ENCODE assay signal across 8 mouse cellular contexts in the genomic region with DNA sequence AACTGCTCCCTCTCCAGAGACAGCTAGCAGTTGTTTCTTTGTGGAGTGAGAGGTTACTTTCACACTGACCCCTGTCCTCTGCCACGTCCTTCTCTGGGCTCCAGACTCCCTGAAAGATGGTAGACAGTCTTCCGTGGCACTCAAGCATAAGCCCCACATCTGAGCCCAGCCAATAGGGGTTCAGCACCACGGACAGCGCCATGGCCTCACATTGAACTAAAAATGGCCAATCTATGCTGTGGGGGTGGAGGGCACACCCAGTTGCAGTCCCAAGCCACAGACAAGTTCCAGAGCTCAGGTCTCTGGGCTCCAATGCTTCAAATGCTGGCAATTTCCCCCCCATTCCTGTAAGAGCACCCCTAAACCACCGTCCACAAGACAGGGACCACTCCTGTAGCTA. TPM values are rescaled to one million over a fixed set of nuclear protein-coding genes. Genes with fewer than 3 reads are reported as not detected.
A peak's percentile ranks its signal among the peaks of the same experiment; 100 is the strongest.
DNase-seq lines count a peak whose midpoint lies in the region; ATAC-seq and TF ChIP-seq lines count a peak whose summit lies in the region.

No protein-coding gene starts in this region.

- no peak overlapping the region for H3K4me2 ChIP-seq in kidney, embryonic 15.5 days
- H3K4me2 ChIP-seq in forebrain, embryonic 14.5 days (ENCODE audit: low read length), result no peak overlapping the region

- no peak overlapping the region for H3K27ac ChIP-seq in kidney, adult 2 months (ENCODE audit: insufficient read depth, low read depth, low read length)
- H3K27ac ChIP-seq in kidney, embryonic 15.5 days, result no peak overlapping the region
- no peak overlapping the region for H3K27ac ChIP-seq in forebrain, embryonic 14.5 days (ENCODE audit: low read depth, low read length)
- no peak overlapping the region for H3K27ac ChIP-seq in limb, embryonic 10.5 days
- H3K27ac ChIP-seq in left cerebral cortex, adult 2 months, result no peak overlapping the region

- DNase-seq in kidney, adult 2 months, result peak; percentile 30
- peak; percentile 83 for DNase-seq in R1 (ENCODE audit: low read depth, low spot score)
- DNase-seq in forebrain, embryonic 14.5 days (ENCODE audit: low spot score), result peak; percentile 58
- DNase-seq in limb, embryonic 10.5 days (ENCODE audit: low spot score), result peak; percentile 94
- peak; percentile 55 for DNase-seq in naive thymus-derived CD4-positive, alpha-beta T cell, adult 2 months (ENCODE audit: low read depth)
- DNase-seq in left cerebral cortex, adult 2 months (ENCODE audit: extremely low spot score in 1 of 2, low spot score in 2 of 2), result no peak
- no peak for DNase-seq in left cerebral cortex, postnatal 14 days (ENCODE audit: low spot score in 2 of 2)

- no peak overlapping the region for H3K9ac ChIP-seq in kidney, embryonic 15.5 days
- no peak overlapping the region for H3K9ac ChIP-seq in forebrain, embryonic 14.5 days (ENCODE audit: low read length)

- TF ChIP-seq CTCF in kidney, adult 2 months (conservative IDR thresholded peaks at IDR 0.05; ENCODE audit: insufficient read depth, insufficient read length, low read depth, low read length), result no peak
- TF ChIP-seq CTCF in left cerebral cortex, adult 2 months (IDR thresholded peaks at IDR 0.05), result no peak

- no peak overlapping the region for H3K4me3 ChIP-seq in kidney, adult 2 months (ENCODE audit: insufficient read depth, low read depth, low read length)
- H3K4me3 ChIP-seq in kidney, embryonic 15.5 days (replicated peaks), result no peak overlapping the region
- H3K4me3 ChIP-seq in forebrain, embryonic 14.5 days (ENCODE audit: low read depth, low read length), result no peak overlapping the region
- H3K4me3 ChIP-seq in limb, embryonic 10.5 days, result no peak overlapping the region
- H3K4me3 ChIP-seq in left cerebral cortex, adult 2 months, result no peak overlapping the region

- no peaks in the 10 kb centered on the region for H3K4me1 ChIP-seq in kidney, adult 2 months (ENCODE audit: control insufficient read depth, insufficient read depth, low read length)
- H3K4me1 ChIP-seq in kidney, embryonic 15.5 days, result no peaks in the 10 kb centered on the region; the same call in 1 of the 2 replicates
- H3K4me1 ChIP-seq in forebrain, embryonic 14.5 days (ENCODE audit: control insufficient read depth, insufficient read depth, low read length), result no peaks in the 10 kb centered on the region
- H3K4me1 ChIP-seq in limb, embryonic 10.5 days, result peaks cover 49% of the 10 kb centered on the region

- intact Hi-C loops in left cerebral cortex, adult 2 months (cut with DNase I), result no loop called here
- intact Hi-C loops in left cerebral cortex, postnatal 14 days (cut with DNase I), result no loop called here

- 6% methylated on average over 5 of the region's 5 CpGs for WGBS in kidney, adult 2 months
- WGBS in kidney, embryonic 15.5 days, result 12% methylated on average over 5 of the region's 5 CpGs
- 7% methylated on average over 5 of the region's 5 CpGs for WGBS in forebrain, embryonic 14.5 days
- WGBS in limb, embryonic 10.5 days, result 8% methylated on average over 5 of the region's 5 CpGs

- no peaks in the 10 kb centered on the region for H3K9me3 ChIP-seq in kidney, embryonic 15.5 days (replicated peaks)
- no peaks in the 10 kb centered on the region for H3K9me3 ChIP-seq in forebrain, embryonic 14.5 days (replicated peaks; ENCODE audit: control insufficient read depth, low read length)
- no peaks in the 10 kb centered on the region for H3K9me3 ChIP-seq in limb, embryonic 10.5 days (replicated peaks)

- no peak for TF ChIP-seq POLR2A in kidney, adult 2 months (IDR thresholded peaks at IDR 0.05; ENCODE audit: low read depth, low read length)

- H3K27me3 ChIP-seq in kidney, adult 2 months (replicated peaks; ENCODE audit: control insufficient read depth, insufficient read depth, low read length), result no peaks in the 10 kb centered on the region
- no peaks in the 10 kb centered on the region for H3K27me3 ChIP-seq in kidney, embryonic 15.5 days
- no peaks in the 10 kb centered on the region for H3K27me3 ChIP-seq in forebrain, embryonic 14.5 days (replicated peaks; ENCODE audit: control insufficient read depth, insufficient read depth, low read length)
- H3K27me3 ChIP-seq in limb, embryonic 10.5 days (ENCODE audit: low read depth, poor library complexity, severe bottlenecking), result no peaks in the 10 kb centered on the region

- H3K36me3 ChIP-seq in kidney, adult 2 months (ENCODE audit: control insufficient read depth, insufficient read depth, low read length), result no peaks in the 10 kb centered on the region
- no peaks in the 10 kb centered on the region for H3K36me3 ChIP-seq in kidney, embryonic 15.5 days
- no peaks in the 10 kb centered on the region for H3K36me3 ChIP-seq in forebrain, embryonic 14.5 days (ENCODE audit: control insufficient read depth, insufficient read depth, low read length)
- no peaks in the 10 kb centered on the region for H3K36me3 ChIP-seq in limb, embryonic 10.5 days

- no peak for ATAC-seq in kidney, embryonic 15.5 days (replicated peaks; ENCODE audit: low FRiP score)
- no peak for ATAC-seq in forebrain, embryonic 14.5 days

RNA-seq across cellular contexts. Expression of a gene that starts 45.9 kb away (rescaled TPM):
- polyA plus RNA-seq in kidney, adult 2 months (2012; rRNA removed), result 38.9 and 41.7 TPM in 2 replicates
- 12.4 and 13.8 TPM in 2 replicates for polyA plus RNA-seq in kidney, embryonic 15.5 days (2015; fragmentation: Nextera tagmentation; extraction: Ambion mirVana)
- polyA plus RNA-seq in forebrain, embryonic 14.5 days (2014; fragmentation: Nextera tagmentation; extraction: Ambion mirVana), result 17.3 and 19.9 TPM in 2 replicates
- polyA plus RNA-seq in limb, embryonic 10.5 days (2016; fragmentation: Nextera tagmentation; extraction: Ambion mirVana), result 17.2 and 18.1 TPM in 2 replicates
- total RNA-seq in left cerebral cortex, adult 2 months (2021), result 100 to 1,000 TPM; 102 to 108 TPM
- total RNA-seq in left cerebral cortex, postnatal 14 days (2021), result 100 to 1,000 TPM; 118 to 124 TPM

Comparison
In these comparisons a context has a peak if more than half of its experiments do, and no peak if none do; other contexts are left out.
1. DNase-seq: peak in kidney, adult 2 months (single experiment), R1 (single experiment), forebrain, embryonic 14.5 days (single experiment), limb, embryonic 10.5 days (single experiment) and naive thymus-derived CD4-positive, alpha-beta T cell, adult 2 months (single experiment); none in left cerebral cortex, adult 2 months (0 of 2) and left cerebral cortex, postnatal 14 days (0 of 2).